Mouse (Mus musculus) fat pad, adult 2 months (tissue): ENCODE data around the gene Gm9508.

ENCODE experiments used
- DNase-seq: peaks from one replicate; pipeline ENCODE4 v3.0.0-alpha.2; 2011; ENCODE audit warnings: low read depth, low spot score; ENCODE audit errors: extremely low read depth

Gm9508 gene

GRCm38 (mm10) chr10:77671519-77671918, 25.5 kb downstream of the Gm9508 start:
- DNase-seq, result no peak

- no peak for DNase-seq
Measured at GRCm38 (mm10) chr10:77670710-77671109, 26.3 kb downstream of the Gm9508 start.

DNA sequence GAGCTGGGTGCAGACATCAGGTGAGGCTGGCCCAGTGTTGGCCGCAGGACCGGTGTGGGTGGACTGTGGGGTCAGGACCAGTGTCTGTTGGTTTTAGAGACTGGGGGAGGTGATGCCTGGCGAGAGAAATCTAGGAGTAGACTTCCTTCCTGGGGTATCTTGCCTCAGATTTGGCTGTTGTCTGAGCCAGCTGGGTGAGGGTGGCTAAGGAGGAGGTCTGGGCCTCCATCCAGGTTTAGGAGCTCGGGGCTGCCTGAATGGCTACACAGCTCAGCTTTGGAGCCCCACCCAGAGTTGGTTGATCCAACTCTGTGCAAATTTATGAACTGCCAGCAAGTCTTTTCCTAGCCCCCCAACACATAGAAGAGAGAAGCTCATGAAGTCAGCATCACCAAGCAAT, 29.6 kb downstream of the Gm9508 start:
- no peak for DNase-seq

DNA sequence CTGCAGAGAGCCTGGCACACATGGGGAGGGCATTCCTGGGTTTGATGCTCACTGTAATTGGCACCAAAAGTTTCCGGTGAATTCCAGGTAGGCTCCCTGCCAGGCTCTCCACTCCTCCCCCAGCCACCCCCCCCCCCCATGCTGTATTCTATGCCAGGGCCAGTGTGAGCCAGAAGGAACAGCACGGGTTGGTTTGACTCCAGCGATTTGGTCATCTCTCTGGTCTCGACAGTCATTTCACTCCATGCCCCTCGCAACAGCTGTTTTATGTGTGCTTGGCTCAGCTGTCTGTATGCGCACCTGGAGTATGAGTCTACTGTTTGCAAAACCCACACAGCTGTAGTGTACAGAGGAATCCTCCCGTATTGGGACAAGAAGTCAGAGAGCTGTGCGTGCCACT, 30.7 kb downstream of the Gm9508 start:
- peak; percentile 56 for DNase-seq

GRCm38 (mm10) chr10:77663949-77664665, 32.9 kb downstream of the Gm9508 start:
- DNase-seq, result no peak

- no peak for DNase-seq
Measured at GRCm38 (mm10) chr10:77658286-77658994, 38.6 kb downstream of the Gm9508 start.

- no peak for DNase-seq
Measured at GRCm38 (mm10) chr10:77652046-77652445, 45.0 kb downstream of the Gm9508 start.

DNA sequence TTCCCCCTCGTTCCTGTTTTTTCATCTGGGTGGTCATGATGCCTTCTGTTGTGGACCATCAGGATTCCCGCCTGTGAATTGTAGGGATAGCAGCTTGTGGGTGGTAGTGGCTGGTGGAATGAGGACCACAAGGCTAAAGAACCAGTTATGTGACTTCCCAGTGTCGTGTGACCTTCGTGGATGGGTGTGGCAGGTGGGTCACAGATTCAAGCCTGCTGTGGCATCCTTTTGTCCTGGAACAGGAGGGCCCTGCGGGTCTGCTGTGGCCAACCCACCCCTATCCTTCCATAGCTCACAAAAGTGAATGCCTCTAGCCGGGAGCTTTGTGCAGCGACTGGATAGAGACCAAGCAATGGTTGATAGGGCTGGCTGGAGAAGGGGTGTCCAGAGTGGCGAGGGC, 49.1 kb downstream of the Gm9508 start:
- no peak for DNase-seq

DNA sequence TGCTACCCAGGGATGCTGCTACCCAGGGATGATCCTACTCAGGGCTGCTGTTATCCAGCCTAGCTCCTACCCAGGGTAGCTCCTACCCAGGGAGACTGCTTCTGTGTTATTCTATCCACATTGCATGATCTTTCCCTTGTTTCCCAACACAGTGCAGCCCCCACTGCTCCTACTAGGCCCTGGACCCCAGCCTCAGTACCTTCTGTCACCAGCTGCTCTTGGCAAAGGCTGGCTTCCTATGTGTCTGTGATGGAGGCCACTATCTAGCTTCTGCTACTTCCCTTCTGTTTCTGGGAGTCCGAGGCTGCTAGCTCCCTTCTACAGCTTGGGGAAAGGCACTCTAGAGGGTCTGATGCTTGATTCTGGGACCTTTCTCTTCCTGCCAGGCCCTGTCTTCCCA, 49.6 kb downstream of the Gm9508 start:
- no peak for DNase-seq
